Mouse (Mus musculus): ENCODE data around the gene Uba2. TPM values are rescaled to one million over a fixed set of nuclear protein-coding genes. Genes with fewer than 3 reads are reported as not detected.
"Not testable (repeated sequence)": the region's sequence is repeated elsewhere in the genome, so short reads cannot be mapped to it uniquely, and the experiment has no call there.

The Uba2 gene
- 10 to 100 TPM; 29.4 to 31.4 TPM for total RNA-seq (2021)

GRCm38 (mm10) chr7:34169454-34169853, at the start of gene Uba2:
Gene Uba2 (minus strand): TSS chr7:34169599.
- intact Hi-C loops (cut with DNase I) = no loop called here
- DNase-seq (ENCODE audit: low spot score) = no peak

GRCm38 (mm10) chr7:34218496-34218895, 49.1 kb upstream of the Uba2 start:
- intact Hi-C loops (cut with DNase I) = no loop called here

GRCm38 (mm10) chr7:34216474-34216873, 47.1 kb upstream of the Uba2 start:
- DNase-seq (ENCODE audit: low spot score) = no peak
- intact Hi-C loops (cut with DNase I) = no loop called here

More at GRCm38 (mm10) chr7:34218496-34218895, 49.1 kb upstream of the Uba2 start:
- DNase-seq (ENCODE audit: low spot score) = no peak

GRCm38 (mm10) chr7:34215481-34215880, 46.1 kb upstream of the Uba2 start:
- no peak for DNase-seq (ENCODE audit: low spot score)
- intact Hi-C loops (cut with DNase I) = no loop called here

GRCm38 (mm10) chr7:34214644-34215043, 45.2 kb upstream of the Uba2 start:
- no peak for DNase-seq (ENCODE audit: low spot score)
- intact Hi-C loops (cut with DNase I) = no loop called here

DNA sequence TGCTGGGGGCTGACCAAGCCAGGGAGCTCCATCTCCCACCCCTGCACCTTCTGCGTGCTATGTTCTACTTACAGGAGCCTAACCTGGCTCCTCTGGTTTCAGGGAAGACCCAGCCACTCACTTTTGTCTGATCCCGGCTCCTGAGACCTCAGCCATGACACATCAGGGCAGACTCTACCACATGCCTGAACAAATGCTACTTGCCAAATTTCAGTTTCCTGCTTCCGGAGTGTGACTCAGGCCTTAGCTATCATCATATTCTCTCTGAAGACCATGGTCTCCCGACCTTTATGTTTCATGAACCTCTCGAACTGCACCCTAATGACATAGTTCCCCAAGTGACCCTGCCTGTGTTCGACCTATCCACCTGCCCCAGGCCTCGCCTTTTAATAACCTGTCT, 43.9 kb upstream of the Uba2 start:
- DNase-seq (ENCODE audit: low spot score) = no peak
- intact Hi-C loops (cut with DNase I) = no loop called here

GRCm38 (mm10) chr7:34208027-34208745, 38.8 kb upstream of the Uba2 start:
- intact Hi-C loops (cut with DNase I) = no loop called here
- DNase-seq (ENCODE audit: low spot score) = no peak

- DNase-seq (ENCODE audit: low spot score) = no peak
- intact Hi-C loops (cut with DNase I) = no loop called here
These were observed 36.9 kb upstream of the Uba2 start for GRCm38 (mm10) chr7:34206331-34206730.

DNA sequence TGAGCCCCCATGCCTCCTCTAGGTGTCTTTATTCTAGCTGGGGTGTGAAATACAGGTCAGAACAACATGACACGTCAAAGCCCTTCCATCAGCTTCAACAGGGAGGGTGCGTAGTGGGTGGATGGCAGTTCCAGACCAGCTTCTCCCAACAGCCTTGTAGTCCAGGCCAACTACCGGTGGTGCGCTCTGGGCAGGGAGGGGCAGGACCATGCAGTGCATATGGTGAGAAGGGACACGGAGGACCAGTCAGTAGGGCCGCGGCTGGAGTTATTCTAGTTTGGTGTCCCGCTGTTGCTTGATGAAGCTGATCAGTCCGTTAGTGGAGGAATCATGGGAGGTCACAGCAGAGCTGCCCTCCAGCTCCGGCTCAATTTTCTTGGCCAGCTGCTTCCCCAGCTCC, 32.7 kb upstream of the Uba2 start:
- intact Hi-C loops (cut with DNase I); DNase-seq (ENCODE audit: low spot score): not testable (repeated sequence)

DNA sequence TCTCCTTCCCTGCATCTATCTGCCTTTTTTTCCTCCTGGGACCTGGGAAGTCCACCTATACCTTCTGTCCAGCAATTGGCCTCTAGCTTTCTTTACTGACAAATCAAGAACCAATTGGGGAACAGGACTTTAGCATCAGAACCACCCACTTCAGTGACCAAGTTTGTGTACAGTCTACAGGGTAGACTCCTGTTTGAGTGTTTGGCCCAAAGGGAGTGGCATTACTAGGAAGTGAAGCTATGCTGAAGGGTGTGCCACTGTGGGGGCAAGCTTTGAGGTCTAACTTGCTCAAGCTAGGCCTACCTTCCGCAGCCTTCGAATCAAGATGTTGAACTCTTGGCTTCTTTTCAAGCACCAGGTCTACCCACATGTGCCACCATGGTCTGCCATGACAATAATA, 31.4 kb upstream of the Uba2 start:
- intact Hi-C loops (cut with DNase I) = no loop called here

GRCm38 (mm10) chr7:34198346-34198745, 28.9 kb upstream of the Uba2 start:
- intact Hi-C loops (cut with DNase I) = loop anchor here (10.0 kb wide), 2 partner anchors 214 to 404 kb away; no protein-coding TSS in a partner anchor
- DNase-seq (ENCODE audit: low spot score) = no peak

More for the DNA sequence above, 31.4 kb upstream of the Uba2 start:
- no peak for DNase-seq (ENCODE audit: low spot score)

DNA sequence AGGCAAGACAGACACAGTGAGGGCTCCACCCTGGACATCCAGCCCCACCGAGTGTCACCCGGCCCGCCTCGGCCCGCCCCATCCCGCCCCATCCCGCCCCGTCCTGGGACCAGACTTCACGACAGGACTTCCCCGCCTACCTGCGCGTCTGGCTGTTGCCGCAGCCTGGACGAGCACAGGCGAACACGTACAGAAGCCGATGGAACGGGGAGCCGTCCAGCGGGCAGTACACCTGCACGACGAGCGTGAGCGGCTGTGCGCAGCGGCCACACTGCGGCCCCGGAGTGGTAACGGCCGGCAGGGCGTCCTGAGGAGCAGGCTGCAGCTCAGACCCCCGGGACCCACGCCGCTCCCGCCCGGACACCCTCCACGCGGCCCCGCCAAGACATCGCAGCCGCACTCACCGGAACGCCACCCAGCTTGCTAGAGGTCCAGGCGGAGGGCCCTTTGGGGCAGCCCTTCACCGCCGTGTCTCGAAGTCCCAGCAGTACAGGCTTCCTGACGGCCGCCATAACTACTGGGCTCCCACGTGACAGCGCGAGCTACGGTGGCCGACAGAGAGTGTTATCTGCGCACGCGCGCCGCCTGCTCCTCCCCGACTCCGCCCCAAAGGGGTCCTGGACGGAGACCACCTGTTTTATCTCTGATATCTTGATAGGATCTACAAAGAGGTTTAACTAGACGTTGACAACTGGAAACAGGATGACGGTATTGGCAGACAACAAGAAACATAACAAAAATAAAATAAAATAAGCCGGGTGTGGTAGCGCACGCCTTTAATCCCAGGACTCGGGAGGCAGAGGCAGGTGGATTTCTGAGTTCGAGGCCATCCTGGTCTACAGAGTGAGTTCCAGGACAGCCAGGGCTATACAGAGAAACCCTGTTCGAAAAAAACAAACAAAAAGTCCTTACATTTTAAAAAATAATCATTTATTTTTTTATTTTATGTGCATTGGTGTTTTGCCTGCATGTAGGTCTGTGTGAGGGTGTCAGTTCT, 27.0 kb upstream of the Uba2 start, which contains the start of gene Pdcd2l:
TSS of gene Pdcd2l (minus strand) at position 530 of the 997 bp plus-strand sequence.
- peak; percentile 80 for DNase-seq (ENCODE audit: low spot score)
- intact Hi-C loops (cut with DNase I) = loop anchor here (2.0 to 10.0 kb wide), 3 partner anchors 32 to 402 kb away; no protein-coding TSS in a partner anchor

DNA sequence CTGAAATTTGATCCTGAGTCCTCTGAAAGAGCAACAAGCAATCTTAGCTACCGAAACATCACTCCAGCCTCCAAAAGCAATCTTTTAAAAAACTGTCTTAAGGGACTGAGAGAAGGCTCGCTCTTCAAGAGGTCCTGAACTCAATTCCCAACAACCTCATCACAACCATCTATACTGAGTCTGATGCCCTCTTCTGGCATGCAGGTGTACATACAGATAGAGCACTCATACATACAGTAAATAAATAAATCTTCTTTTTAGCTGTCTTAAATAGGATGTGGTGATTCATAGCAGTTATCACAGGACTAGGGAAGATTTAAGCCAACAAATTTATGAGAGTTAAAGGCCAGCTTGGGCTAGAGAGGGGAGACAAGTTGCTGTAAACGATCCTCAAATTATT, 26.2 kb upstream of the Uba2 start:
- DNase-seq (ENCODE audit: low spot score) = no peak
- intact Hi-C loops (cut with DNase I) = loop anchor here (2.0 to 10.0 kb wide), 3 partner anchors 33 to 401 kb away; no protein-coding TSS in a partner anchor

- no peak for DNase-seq (ENCODE audit: low spot score)
- intact Hi-C loops (cut with DNase I) = loop anchor here (10.0 kb wide), 2 partner anchors 208 to 398 kb away; no protein-coding TSS in a partner anchor
These were observed 23.4 kb upstream of the Uba2 start for GRCm38 (mm10) chr7:34192825-34193224.

GRCm38 (mm10) chr7:34189376-34189989, 20.1 kb upstream of the Uba2 start:
- no peak for DNase-seq (ENCODE audit: low spot score)
- intact Hi-C loops (cut with DNase I) = no loop called here

DNA sequence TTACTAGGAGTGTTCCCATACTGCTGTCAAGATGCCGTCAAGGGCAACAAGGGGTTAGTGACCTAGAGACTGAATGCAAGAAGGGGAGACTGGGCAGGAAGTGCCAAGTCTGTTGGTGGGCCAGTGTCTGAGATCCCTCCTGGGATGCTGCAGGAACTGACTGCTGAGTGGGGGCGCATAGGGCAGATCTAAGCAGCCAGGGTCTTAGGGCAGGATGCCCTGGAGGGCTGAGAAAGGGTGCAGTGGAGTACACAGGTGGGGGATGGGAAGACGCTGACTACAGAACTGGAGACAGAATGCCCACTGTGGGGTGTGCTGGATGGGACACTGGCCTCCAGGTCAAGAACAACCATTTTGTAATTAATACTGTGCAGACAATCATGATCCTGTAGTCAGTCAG, 14.4 kb upstream of the Uba2 start:
- no peak for DNase-seq (ENCODE audit: low spot score)
- intact Hi-C loops (cut with DNase I) = no loop called here

- DNase-seq (ENCODE audit: low spot score) = no peak
- intact Hi-C loops (cut with DNase I) = no loop called here
These were observed 14.0 kb upstream of the Uba2 start for GRCm38 (mm10) chr7:34183356-34183755.

DNA sequence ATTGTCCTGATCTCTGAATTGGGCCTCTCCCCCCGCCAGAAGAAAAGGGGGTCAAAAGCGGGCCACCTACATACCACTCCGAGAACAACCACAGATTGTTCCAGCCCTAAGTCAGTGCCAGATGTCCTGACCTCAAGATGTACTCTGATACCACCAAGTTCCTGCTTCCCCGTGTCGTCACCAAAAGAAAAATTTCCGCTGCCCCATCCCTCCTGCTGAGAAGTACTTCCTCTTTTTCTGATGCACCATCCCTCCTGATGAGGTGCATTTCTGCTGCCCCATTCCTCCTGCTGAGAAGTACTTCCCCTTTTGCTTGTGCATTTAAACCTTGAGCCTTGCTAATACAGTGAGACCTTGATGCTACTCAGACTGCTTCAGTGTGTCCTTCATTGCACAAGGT, 6.8 kb upstream of the Uba2 start:
- DNase-seq (ENCODE audit: low spot score); intact Hi-C loops (cut with DNase I): not testable (repeated sequence)

DNA sequence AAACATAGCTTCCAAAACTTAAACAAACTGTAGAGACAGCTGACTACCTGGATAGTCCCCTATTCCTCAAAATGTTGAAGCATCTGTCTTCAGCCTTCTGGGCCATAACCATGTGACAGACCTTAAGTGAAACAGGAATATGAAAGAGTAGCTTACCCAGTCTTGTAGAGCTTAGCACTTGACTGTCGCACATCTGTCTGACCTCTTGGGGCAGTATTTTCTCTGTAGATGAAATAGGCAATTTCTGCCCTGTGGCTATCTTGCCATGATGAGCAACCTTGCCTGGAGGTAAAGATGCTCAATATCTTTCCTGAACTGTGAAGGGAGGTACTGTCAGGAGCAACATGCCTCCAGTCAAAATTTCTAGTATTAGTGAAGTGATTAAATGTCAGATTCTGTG, 2.9 kb upstream of the Uba2 start:
- intact Hi-C loops (cut with DNase I) = no loop called here

More for the DNA sequence above, 2.9 kb upstream of the Uba2 start:
- no peak for DNase-seq (ENCODE audit: low spot score)

Data from heart, postnatal 25 days (tissue).